Mouse (Mus musculus) spleen, adult 18-20 months (tissue): ENCODE measurements around the gene Slc15a5.
"Not testable (repeated sequence)": the region's sequence is repeated elsewhere in the genome, so short reads cannot be mapped to it uniquely, and the experiment has no call there.

Source experiments
- DNase-seq, 2 experiments: peaks; one replicate each; pipeline ENCODE4 v3.0.0; 2022; ENCODE audit warnings: mixed read lengths in 2 of 2

Gene Slc15a5

DNA sequence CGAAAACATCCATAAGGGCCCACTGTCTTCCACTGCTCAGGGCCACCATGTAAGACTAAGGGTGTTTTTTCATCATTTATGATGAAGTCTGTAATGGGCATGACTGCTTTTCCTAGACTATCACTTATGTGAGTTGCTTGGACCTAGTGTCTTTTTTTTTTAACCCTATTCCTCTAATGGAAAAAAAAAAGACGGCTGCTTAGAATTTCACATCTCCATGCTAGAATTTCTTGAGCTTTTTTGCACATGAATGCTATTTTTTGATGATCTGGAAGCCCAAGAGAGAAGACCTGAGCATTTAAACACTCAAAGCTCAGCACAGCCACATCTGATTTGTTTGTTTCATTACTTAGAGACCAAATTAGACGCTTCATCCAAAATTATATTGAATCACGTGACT is at the start of gene Slc15a5:
Gene Slc15a5 (minus strand): TSS at position 101 of the 400 bp plus-strand sequence.
- no peak for DNase-seq

DNA sequence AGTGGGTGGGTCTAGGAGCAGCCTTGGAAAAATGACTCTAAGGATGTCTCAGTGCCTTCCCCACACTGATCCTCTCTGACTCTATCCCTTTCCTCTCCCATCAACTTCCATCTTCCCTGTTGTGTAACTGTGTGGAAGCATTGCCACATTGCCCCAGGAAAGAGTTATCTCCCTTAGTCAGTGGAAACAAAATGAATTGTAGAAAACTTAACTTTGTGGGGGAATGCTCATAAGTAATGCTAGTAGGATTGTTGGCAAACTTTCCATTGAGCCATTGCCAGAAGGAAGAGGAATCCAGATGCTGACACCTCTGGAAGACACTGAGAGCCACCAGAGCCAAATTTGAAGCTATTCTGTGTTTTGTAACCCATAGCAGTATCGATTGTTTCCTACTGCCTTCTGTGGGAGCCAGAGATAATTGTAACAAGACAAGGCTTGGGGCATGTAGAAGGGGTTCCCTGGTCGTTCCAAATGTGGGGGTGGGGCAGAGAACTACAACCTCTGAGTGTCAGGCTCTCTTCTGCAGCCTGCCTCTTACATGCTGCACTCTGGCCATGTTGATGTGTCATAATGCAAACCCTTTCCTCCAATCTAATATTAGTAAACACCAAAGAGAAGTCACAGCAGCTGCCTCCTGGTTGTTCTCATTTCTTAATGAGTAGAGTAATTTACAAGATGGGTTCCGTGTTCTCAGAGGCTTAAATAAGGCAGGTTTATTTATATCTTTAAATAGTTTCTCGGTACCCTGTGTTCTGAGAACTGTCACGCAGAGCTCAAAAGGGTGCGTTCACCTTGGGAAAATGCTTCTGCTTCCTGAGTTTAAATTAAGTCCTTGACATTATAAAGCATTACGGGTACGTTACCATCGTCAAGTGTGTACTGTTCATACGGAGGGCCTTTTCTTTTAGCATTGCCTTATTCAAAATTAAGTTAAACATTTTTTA is 48.9 kb upstream of the Slc15a5 start:
- DNase-seq = no peak

DNA sequence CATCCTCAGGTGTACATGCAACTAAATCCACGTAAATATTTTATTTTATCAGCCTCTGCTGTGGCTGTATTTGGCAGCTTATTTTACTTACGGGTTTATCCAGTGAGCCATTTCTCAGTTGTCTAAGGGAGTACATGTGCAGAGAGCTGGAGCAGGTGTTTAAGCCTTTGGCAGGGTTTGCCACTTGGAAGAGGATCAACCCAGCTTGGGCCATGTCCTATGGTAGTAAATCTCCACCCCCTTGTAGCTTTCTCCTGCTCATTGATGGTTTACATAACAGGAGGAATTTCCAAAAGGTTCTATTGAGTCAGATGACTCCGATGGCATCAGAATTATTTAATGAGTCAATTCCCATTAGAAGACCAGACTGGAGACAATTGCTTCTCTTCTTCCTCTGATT is 37.8 kb upstream of the Slc15a5 start:
- DNase-seq = no peak

DNA sequence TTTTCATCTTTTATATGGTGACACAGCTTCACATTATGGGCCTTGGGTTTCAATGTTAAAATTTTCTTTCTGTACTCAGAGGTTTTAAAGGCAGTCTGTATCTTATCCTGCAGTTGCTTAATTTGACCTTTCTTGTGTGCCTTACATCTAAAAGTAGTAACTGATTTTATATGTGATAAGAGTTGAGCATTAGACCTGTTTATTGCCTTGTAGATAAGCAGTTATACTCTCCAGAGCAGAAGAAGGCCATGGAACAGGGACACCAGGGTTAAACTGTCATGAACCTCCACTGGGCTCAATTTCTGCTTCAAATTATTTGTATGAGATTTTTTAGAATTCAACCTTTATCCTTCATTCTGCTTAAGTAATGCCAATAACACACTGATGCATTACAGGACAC is 24.8 kb upstream of the Slc15a5 start:
- no peak for DNase-seq

DNA sequence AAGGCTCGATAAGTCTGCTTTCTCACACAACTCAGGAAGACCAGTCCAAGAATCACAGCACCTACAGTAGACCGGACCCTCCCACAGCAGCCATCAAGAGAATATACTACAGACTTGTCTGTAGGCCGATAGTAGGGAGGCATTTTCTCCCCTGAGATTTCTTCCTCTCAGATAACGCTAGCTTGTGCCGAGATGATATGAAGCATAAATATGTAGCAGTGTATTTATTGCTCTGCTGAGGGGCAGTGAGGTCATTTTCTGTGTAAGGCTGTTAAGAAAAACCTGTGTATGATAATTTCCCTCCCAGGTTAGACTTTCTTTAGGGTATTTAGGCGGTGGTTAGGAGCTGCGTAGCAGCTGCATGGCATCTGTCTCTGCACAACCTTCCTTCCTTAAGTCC is 23.2 kb upstream of the Slc15a5 start:
- DNase-seq = no peak

DNA sequence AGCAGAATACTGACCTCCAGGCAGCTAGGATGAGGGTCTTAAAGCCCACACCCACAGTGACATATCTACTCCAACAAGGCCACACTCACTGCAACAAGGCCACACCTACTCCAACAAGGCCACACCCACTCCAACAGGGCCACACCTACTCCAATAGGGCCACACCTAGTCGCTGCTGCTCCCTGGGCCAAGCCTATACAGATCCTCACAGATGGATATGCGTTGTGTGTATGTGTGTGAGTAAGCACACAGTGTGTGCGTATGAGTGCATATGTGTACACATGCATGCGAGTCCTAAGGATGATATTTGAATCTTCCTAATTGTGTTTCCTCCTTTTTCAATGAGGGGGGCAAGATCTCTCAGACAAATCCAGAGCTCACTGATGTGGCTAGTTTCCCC is 22.1 kb upstream of the Slc15a5 start:
- DNase-seq = no peak

DNA sequence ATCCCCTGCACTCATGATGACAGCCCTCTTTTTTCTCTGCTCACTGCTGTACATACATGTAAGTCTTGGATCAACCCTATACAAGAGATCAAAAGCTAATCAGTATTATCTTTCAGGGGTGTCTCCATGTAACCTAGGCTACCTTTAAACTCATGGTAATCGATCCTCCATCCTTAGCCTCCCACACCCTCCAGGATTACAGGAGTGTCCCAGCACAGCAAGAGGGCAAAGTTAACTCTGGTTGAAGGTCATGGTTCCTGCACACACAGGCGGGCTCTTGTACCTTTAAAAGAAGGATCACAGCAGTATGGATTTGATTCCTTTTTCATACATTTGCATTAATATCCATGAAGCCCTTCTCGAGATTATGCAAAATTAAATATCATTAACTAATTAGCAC is 19.9 kb upstream of the Slc15a5 start:
- DNase-seq = no peak

DNA sequence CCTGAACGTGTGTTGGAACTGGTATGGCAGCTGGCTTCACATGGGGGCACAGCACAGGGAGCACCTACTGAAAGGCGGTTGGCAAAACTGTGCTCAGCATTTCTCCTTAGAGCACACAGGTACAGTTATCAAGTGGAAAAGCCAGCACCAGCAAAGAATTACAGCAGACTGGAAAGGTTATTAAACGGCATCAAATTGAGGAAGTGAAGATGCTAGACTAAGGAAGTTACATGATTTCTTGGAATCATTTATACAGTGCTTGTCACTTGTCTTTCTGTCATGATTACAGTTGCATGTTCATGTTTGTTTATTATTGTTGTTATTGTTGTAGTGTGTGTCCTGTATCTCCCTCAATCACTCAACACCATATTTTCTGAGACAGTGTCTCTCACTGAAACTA is 15.3 kb upstream of the Slc15a5 start:
- DNase-seq = no peak

DNA sequence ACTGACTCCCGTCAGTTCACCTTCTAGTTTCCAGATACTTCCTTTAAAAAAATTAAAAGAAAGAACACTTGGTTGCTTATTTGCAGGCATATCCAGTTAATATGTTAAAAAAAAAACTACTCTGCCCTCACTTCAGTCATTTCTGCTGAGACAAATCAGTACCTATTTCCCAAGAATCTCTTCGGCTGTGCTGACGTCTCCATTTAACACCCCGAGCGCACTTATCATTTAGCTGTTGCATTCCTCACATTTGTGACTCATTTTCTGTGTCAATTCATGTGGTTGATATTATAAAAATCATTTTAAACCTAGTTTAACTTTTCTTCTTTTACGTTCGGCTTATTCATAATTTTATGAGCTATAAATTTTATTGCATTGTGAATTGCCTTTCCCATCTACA is 12.7 kb upstream of the Slc15a5 start:
- DNase-seq = no peak

DNA sequence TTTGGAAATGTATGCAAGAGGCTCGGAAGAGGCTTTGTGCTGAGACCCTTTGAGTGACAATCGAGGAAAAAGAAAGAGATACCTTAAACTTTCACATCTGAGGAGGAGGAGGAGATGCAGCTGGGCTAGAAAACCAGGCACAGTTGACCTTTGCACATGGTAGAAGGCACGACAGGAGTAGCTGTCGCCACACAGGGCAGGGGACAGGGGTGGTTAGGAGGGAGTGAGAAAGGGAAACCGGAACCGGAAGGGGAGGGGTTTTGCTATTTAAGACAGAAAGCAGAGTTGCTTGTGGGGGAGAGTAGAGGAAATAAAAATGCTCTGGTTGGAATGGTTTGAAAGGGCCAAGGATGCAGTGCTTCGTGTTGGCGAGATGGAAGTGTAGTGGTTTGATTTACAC is 9.4 kb upstream of the Slc15a5 start:
- DNase-seq = no peak

DNA sequence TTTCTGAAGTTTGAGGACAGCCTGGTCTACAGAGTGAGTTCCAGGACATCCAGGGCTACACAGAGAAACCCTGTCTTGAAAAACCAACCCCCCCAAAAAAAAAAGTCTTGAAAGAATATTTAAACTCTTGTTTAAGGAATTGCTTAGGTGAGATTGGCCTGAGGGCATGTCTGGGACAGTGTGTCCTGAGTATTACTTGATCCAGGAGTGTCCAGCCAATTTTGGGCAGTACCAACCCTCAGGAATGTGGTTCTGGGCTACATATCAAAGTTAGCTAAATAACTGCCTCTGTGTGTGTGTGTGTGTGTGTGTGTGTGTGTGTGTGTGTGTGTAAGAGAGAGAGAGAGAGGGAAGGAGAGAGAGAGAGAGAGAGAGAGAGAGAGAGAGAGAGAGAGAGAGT is 6.7 kb upstream of the Slc15a5 start:
- not testable (repeated sequence) for DNase-seq

DNA sequence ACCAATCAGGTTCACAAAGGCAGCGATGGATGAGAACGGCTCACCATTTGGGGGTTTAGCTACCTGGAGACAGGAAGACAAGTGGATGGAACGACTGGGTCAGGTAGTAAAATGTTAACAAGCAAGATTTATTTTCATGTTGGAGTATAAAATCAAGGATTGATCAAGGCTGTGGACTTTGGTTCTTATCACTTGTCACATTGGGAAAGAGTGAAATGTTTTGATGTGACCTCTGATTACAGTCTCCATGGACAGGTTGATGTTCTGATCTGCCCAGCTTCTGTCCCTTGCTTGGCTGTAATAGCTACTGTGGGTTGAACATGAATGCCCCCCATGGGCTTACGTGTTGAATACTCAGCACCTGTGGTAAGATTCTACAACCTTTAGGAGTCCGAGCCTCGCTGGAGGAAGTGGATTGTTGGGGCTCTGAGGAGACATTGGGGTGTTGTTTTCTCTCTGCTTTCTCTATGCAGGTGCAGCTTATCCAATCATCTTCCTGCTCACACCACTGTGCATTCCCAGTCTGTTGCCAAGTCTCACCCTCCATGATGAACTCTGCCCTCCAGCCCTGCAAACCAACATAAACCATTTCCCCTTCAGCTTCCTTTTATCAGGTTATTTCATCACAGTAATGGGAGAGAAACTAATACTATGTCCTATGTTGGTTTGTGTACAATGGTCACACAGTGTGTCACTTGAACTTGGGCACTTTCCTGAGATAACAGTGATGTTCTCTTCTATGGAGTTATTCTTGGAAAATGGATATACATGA is 1.2 kb upstream of the Slc15a5 start:
- DNase-seq = no peak

DNA sequence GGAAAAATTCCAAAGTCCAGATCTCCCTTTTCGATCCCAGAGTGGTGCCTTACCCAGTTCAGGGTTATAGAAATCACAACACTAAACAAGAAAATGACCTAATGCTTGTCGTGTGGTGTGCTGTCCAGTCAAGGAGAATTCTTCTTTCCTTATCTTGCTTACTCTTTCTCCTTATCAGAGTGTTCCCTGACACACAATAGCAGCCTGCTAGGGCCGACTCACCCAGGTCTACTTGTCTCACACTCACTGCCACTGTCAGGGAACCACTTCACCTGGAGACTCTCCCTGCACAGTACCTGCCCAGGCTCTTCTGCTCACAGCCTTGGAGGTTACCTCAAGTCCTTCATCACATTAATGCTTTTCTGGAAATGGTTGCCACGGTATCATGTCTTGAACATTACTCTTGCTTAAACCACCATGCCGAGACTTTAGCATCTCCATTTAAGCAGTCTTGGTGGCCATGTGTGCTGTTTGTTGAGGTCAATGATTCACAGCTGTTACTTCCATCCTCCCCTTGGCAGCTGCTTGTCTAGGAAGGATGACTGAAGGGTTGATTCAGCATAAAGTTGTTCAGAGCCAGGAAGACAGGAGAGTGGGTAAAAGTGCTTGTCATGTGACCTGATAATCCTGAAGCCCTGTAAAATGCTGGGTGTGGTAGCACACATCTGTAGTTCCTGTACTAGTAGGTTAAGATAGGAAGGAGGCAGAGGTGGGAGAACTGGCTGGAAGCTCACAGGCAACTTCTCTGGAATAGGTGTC is 1.9 kb downstream of the Slc15a5 start:
- no peak for DNase-seq

DNA sequence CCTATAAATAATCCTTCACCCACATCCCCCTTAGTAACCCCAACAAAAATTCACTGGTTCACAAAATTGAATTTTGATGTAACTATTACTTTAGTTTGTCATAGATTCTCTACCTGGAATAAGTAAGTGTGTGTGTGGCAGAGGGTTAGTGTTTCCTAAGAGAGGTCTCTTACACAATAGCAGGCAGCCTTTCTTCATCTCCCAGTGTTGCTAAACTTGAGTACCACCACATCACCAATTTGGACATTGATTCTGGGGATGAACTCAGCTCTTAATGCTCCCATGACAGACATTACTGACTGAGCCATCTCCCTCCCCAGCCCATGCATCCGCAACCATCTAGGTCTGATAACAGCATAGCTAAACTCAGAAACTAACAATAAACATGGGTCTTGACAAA is 4.0 kb downstream of the Slc15a5 start:
- no peak for DNase-seq

DNA sequence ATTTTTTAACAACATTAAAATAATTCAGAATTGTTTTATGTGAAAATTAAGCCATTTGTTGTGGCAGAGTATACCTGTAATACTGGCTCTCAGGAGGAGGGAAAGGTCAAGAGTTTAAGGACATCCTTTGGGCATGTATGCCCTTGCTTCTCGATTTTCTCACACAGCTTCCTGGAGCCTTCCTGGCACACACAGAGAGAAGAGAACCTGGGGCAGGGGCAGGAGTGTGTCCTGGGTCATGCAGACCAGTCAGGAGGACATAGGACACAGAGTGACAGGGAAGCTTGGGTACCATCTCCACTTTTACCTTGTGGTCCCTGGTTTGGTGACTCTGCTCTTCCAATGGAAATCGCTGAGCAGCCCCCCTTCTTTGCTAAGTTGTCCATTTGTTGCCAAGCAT is 6.2 kb downstream of the Slc15a5 start:
- DNase-seq = no peak

DNA sequence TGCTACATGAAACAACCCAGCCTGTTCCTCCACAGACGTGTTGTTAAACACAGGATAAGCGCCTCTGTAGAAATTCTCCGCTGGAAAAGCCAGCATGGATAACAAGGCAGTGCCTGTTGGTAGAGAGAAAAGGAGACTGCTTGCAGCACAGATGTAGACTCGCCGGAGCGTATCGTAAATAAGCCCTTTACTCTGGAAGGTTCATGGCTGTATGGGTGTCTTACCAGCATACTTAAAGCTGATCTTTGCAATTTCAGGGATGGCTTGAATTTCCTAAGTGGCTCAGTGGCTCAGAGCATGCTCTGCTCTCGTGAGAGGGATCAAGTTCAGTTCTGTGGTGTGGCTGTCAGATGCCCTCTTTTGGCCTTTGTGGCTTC is 6.8 kb downstream of the Slc15a5 start:
- no peak for DNase-seq

DNA sequence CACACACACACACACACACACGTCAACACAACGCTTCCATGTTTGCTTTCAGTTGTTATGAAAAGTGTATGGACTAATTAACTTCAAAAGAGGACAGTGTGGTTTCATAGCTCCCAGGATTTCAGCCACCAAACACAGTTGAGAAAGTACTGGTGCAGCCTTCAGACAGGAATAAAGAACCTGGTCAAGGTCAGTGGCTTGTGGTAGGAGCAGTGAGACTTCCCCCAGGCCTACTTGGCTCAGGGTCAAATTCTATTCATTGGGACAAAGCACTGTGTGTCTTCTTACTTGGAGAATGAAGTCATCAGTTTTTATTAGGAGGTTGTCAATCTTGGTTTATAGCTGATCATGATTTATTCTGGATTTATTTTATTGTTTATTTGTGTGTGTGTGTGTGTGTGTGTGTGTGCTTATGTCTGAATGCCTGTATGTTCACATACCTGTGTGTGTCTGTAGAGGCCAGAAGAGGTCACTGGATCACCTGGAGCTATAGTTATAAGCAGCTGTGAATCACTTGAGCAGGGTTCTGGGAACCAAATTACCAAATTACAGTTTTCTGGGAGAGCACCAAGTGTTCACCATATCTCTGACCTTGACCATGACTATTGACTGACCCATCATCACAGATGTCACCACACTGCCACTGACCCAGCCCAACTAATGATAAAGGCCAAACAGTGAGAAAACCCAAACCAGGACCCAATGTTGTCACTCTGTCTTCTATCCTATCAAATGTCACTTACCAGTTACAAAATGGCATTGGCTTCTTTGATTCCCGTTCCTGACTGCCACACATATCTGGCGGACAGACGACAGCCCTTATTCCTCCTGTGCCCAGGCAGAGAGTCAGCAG is 7.4 kb downstream of the Slc15a5 start:
- no peak for DNase-seq

DNA sequence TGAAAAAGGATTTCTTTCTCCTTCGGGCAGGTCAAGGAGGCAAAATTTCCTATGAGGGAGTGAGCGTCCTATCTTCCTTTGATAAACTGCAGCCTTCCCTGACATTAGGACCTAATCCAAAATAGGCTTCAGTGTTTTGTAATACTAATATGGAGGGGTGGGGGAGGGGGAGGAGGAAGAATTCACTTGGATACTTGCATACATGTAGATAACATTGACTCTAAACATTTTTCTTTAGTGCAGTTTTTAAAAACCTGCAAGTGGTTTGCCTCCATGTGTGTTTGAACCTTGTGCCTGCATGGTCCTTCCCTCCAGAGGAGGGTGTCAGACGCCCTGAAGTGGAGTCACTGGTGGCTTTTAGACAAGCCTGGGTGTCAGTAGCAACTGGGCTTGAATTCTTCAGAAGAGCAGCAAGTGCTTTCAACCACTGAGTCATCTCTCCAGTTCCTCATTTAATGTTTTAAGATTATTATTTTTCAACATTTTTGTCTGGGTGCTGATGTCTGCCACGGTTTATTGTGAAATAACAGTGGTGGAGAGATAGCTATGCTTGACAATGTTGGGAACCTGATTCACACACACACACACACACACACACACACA is 8.1 kb downstream of the Slc15a5 start:
- DNase-seq = no peak

DNA sequence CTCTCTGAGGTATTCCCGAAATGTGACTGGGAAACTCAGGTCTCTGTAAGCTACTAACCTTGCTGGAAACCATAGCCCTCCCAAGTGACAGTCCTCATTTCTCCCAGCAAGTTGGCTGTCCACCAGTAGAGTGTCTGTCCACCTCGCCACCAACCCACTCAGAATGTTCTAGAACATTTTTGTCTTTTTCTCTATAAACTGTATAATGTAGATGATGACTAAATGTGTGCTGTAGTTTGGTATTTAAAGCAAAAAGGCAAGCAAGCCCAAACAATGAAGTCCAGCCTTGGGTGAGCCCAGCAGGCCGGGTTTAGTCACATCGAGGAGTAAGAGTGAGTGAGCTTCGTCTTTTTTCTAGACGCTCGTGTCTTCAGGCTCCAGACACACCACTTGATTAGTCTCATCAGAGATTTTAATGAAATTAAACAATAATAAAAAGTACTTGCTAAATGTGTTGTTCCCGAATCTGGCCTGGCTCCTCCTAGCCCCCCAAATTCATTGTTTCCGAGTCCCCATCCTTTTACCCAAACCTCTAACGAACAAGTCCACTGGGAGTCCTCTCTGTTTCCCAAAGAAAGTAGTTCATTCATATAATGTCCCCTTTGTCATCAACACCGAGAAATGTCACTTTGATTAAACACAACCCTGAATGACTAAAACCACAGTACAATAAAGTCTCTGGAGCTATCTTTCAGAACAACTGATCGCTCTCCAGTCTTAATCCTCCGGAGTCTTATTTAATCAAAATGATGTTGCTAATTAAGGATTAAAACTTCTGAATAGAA is 8.8 kb downstream of the Slc15a5 start:
- DNase-seq = no peak

DNA sequence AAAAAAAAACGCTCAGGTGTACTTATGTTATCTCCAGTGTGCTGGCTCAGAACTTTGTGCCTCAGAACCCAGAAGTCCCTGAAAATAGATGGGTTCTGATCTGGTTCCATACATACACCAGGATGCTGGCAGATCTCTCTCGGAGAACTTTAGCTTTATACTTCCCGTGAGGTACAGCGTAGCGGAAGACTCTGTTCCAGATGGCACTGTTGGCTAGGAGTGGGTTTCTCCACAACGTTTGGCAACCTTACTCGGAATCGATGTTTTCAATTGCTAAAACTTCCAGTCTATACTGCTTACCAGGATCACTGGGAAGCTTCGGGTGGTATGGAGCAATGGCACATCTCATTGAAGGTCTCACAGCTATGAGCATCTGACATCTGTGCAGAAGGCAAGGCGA is 9.8 kb downstream of the Slc15a5 start:
- DNase-seq = no peak

DNA sequence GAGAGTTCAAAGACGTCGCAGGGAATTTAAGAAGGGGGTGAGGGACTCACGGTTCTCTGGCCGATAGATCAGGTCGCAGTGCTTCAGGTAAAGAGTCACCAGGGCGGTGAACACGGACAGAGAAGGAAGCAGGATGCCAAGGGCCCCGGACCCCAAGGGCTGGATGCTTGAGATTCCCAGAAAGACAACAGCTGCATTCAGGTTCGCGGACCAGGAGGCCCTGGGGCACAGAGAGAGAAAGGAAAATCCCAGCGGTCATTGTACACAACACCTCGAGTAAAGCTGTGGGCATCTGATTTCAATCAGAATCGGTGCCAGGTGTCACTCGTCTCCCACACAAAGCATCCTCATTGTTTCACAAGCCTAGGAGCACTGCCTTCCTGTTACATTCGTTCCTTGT is 24.1 kb downstream of the Slc15a5 start:
- DNase-seq = no peak
